Mouse (Mus musculus) heart, embryonic 10.5 days (tissue): ENCODE results near the gene Snx25. TPM values are rescaled to one million over a fixed set of nuclear protein-coding genes. Genes with fewer than 3 reads are reported as not detected.

Source experiments
- DNase-seq: peaks from one replicate; pipeline ENCODE4 v3.0.0-alpha.2; 2017; ENCODE audit warnings: low spot score
- H3K27ac ChIP-seq: fragments of 300-500 bp; sonication (generic); 2 replicates; pipeline ENCODE4 v1.5.1; 2016; ENCODE audit warnings: mild to moderate bottlenecking
- H3K27me3 ChIP-seq: fragments of 300-500 bp; sonication (generic); 2 replicates; pipeline ENCODE4 v1.6.1; 2016; ENCODE audit warnings: mild to moderate bottlenecking; ENCODE audit not compliant: poor library complexity, insufficient read depth, severe bottlenecking
- H3K36me3 ChIP-seq: fragments of 300-500 bp; sonication (generic); 2 replicates; pipeline ENCODE4 v1.6.1; 2016; ENCODE audit warnings: mild to moderate bottlenecking, moderate library complexity
- H3K4me1 ChIP-seq: fragments of 300-500 bp; sonication (generic); 2 replicates; pipeline ENCODE4 v1.6.1; 2016; ENCODE audit warnings: mild to moderate bottlenecking
- H3K4me3 ChIP-seq: fragments of 300-500 bp; sonication (generic); 2 replicates; pipeline ENCODE4 v1.5.1; 2016; ENCODE audit warnings: mild to moderate bottlenecking, moderate library complexity
- H3K9me3 ChIP-seq: fragments of 300-500 bp; sonication (generic); 2 replicates; pipeline ENCODE4 v1.6.1; 2016; ENCODE audit warnings: mild to moderate bottlenecking, moderate library complexity
- WGBS: fragments of 180-500 bp; shearing (Covaris S2); methylation state at CpG from one replicate; pipeline ENCODE4 v1.1.7; 2016; 5-methylcytosine and 5-hydroxymethylcytosine counted together
- polyA plus RNA-seq: library from polyadenylated mRNA; unstranded; fragments of >200 nt; fragmentation: Nextera tagmentation; extraction: Ambion mirVana; gene quantifications from 2 replicates; pipeline ENCODE4 v1.2.1, GENCODE M21; 2016

Gene Snx25
- polyA plus RNA-seq, 1 experiment from 2014 or later = 3.7 TPM

GRCm38 (mm10) chr8:46036217-46036616 lies 115.7 kb downstream of the Snx25 start:
- Histone ChIP-seq H3K4me3 (no peak overlapping the region), H3K27ac (no peak overlapping the region), H3K27me3 (no peaks in the 10 kb centered on the region), H3K4me1 (peaks cover 6% of the 10 kb centered on the region; the same call in 1 of the 2 replicates), H3K9me3 (no peaks in the 10 kb centered on the region), H3K36me3 (peaks cover 18% of the 10 kb centered on the region; the same call in 1 of the 2 replicates)
- DNase-seq = no peak
- WGBS = 76% methylated on average over 11 of the region's 11 CpGs

GRCm38 (mm10) chr8:46024392-46024791 lies 127.6 kb downstream of the Snx25 start:
- Histone ChIP-seq H3K36me3 (no peaks in the 10 kb centered on the region), H3K27ac (no peak overlapping the region), H3K4me3 (no peak overlapping the region), H3K9me3 (no peaks in the 10 kb centered on the region), H3K4me1 (peaks cover 15% of the 10 kb centered on the region), H3K27me3 (no peaks in the 10 kb centered on the region)
- 57% methylated on average over 4 of the region's 4 CpGs for WGBS
- DNase-seq = no peak

GRCm38 (mm10) chr8:46022758-46023157 lies 129.2 kb downstream of the Snx25 start:
- H3K4me1 ChIP-seq = peaks cover 15% of the 10 kb centered on the region
- 88% methylated on average over 9 of the region's 9 CpGs for WGBS
- H3K4me3 ChIP-seq = no peak overlapping the region
- H3K27ac ChIP-seq = no peak overlapping the region
- DNase-seq = no peak
- no peaks in the 10 kb centered on the region for H3K9me3 ChIP-seq
- H3K36me3 ChIP-seq = no peaks in the 10 kb centered on the region
- no peaks in the 10 kb centered on the region for H3K27me3 ChIP-seq

GRCm38 (mm10) chr8:46022203-46022602 lies 129.8 kb downstream of the Snx25 start:
- DNase-seq = no peak
- H3K4me1 ChIP-seq = peaks cover 15% of the 10 kb centered on the region
- no peak overlapping the region for H3K27ac ChIP-seq
- H3K27me3 ChIP-seq = no peaks in the 10 kb centered on the region
- H3K9me3 ChIP-seq = no peaks in the 10 kb centered on the region
- no peaks in the 10 kb centered on the region for H3K36me3 ChIP-seq
- 79% methylated on average over 9 of the region's 9 CpGs for WGBS
- no peak overlapping the region for H3K4me3 ChIP-seq

GRCm38 (mm10) chr8:46010746-46011680 lies 140.9 kb downstream of the Snx25 start:
- peak; percentile 83 for DNase-seq
- WGBS = 11% methylated on average over 17 of the region's 17 CpGs
- Histone ChIP-seq H3K9me3 (no peaks in the 10 kb centered on the region), H3K36me3 (no peaks in the 10 kb centered on the region), H3K4me1 (peaks cover 13% of the 10 kb centered on the region), H3K4me3 (peak overlapping the region; percentile 45), H3K27me3 (no peaks in the 10 kb centered on the region), H3K27ac (peak overlapping the region; percentile 74)

GRCm38 (mm10) chr8:46010306-46010705 lies 141.7 kb downstream of the Snx25 start:
- DNase-seq = no peak
- Histone ChIP-seq H3K27me3 (no peaks in the 10 kb centered on the region), H3K27ac (peak overlapping the region; percentile 74), H3K9me3 (no peaks in the 10 kb centered on the region), H3K4me3 (peak overlapping the region; percentile 45), H3K36me3 (no peaks in the 10 kb centered on the region), H3K4me1 (peaks cover 20% of the 10 kb centered on the region)
- 39% methylated on average over 2 of the region's 2 CpGs for WGBS

- Histone ChIP-seq H3K9me3 (no peaks in the 10 kb centered on the region), H3K4me3 (no peak overlapping the region), H3K36me3 (no peaks in the 10 kb centered on the region), H3K27me3 (no peaks in the 10 kb centered on the region), H3K27ac (no peak overlapping the region), H3K4me1 (peaks cover 24% of the 10 kb centered on the region)
- no peak for DNase-seq
- WGBS = 84% methylated on average over 3 of the region's 3 CpGs
Measured at GRCm38 (mm10) chr8:46007050-46007672, 144.8 kb downstream of the Snx25 start.

GRCm38 (mm10) chr8:46005596-46005995 lies 146.4 kb downstream of the Snx25 start, which contains the start of gene Ankrd37:
Ankrd37 (minus strand) TSS chr8:46005707.
- Histone ChIP-seq H3K4me3 (no peak within 1 kb of the TSS), H3K27ac (peak within 1 kb of the TSS; percentile 83), H3K36me3 (no peaks in the 10 kb centered on the region), H3K9me3 (no peaks in the 10 kb centered on the region), H3K4me1 (peaks cover 13% of the 10 kb centered on the region), H3K27me3 (no peaks in the 10 kb centered on the region)
- DNase-seq = no peak
- WGBS = 41% methylated on average over 4 of the region's 4 CpGs

GRCm38 (mm10) chr8:45999784-46000705 lies 151.9 kb downstream of the Snx25 start:
- H3K4me3 ChIP-seq = peak overlapping the region; percentile 67
- whole genome bisulfite sequencing = 6% methylated on average over 55 of the region's 55 CpGs
- peak overlapping the region; percentile 98 for H3K27ac ChIP-seq
- DNase-seq = peak; percentile 100
- peaks cover 20% of the 10 kb centered on the region for H3K4me1 ChIP-seq
- H3K27me3 ChIP-seq = no peaks in the 10 kb centered on the region
- no peaks in the 10 kb centered on the region for H3K9me3 ChIP-seq
- peaks cover 23% of the 10 kb centered on the region for H3K36me3 ChIP-seq

GRCm38 (mm10) chr8:45999138-45999783 lies 152.7 kb downstream of the Snx25 start, which contains the start of gene Lrp2bp:
Lrp2bp (plus strand) TSS chr8:45999303.
- 4% methylated on average over 22 of the region's 22 CpGs for whole genome bisulfite sequencing
- Histone ChIP-seq H3K9me3 (no peaks in the 10 kb centered on the region), H3K4me3 (peak within 1 kb of the TSS; percentile 67), H3K27me3 (no peaks in the 10 kb centered on the region), H3K4me1 (peaks cover 19% of the 10 kb centered on the region; the same call in 1 of the 2 replicates), H3K36me3 (peaks cover 26% of the 10 kb centered on the region), H3K27ac (peak within 1 kb of the TSS; percentile 98)
- no peak for DNase-seq

- H3K9me3 ChIP-seq = no peaks in the 10 kb centered on the region
- H3K27ac ChIP-seq = no peak overlapping the region
- 76% methylated on average over 2 of the region's 2 CpGs for WGBS
- peaks cover 19% of the 10 kb centered on the region; the same call in 1 of the 2 replicates for H3K4me1 ChIP-seq
- H3K27me3 ChIP-seq = no peaks in the 10 kb centered on the region
- H3K36me3 ChIP-seq = peaks cover 31% of the 10 kb centered on the region
- H3K4me3 ChIP-seq = no peak overlapping the region
- no peak for DNase-seq
Measured at GRCm38 (mm10) chr8:45998228-45998627, 153.7 kb downstream of the Snx25 start.

GRCm38 (mm10) chr8:45995576-45995975 lies 156.4 kb downstream of the Snx25 start:
- H3K36me3 ChIP-seq = peaks cover 31% of the 10 kb centered on the region
- no peaks in the 10 kb centered on the region for H3K9me3 ChIP-seq
- no peak overlapping the region for H3K27ac ChIP-seq
- no peak overlapping the region for H3K4me3 ChIP-seq
- peaks cover 19% of the 10 kb centered on the region; the same call in 1 of the 2 replicates for H3K4me1 ChIP-seq
- no peak for DNase-seq
- 89% methylated on average over 3 of the region's 3 CpGs for WGBS
- no peaks in the 10 kb centered on the region for H3K27me3 ChIP-seq
